Mouse (Mus musculus): ENCODE results near the gene Vgll4.
A peak's percentile ranks its signal among the peaks of the same experiment; 100 is the strongest.

Gene Vgll4

DNA sequence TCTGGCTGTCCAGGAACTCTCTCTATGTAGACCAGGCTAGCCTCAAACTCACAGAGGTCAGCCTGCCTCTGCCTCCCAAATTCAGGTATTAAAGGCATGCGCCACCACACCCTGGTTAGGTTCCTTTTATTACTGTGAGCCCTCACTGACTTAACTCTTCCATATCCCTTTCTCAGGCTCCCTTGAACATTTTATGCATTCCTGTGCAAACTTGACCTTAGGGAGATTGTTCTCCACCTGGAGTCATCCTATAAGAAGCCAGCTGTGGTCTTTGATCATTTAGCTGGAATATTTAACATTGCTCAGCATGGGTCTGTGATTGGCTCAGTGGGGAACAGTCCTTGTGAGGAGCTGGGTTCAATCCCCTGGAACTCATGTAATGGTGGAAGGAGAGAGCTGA is 4.5 kb upstream of the Vgll4 start:
- DNase-seq (ENCODE audit: low read depth, low spot score): no peak

- DNase-seq (ENCODE audit: low read depth, low spot score): no peak
Observed at GRCm38 (mm10) chr6:114972988-114973387, 3.2 kb upstream of the Vgll4 start.

DNA sequence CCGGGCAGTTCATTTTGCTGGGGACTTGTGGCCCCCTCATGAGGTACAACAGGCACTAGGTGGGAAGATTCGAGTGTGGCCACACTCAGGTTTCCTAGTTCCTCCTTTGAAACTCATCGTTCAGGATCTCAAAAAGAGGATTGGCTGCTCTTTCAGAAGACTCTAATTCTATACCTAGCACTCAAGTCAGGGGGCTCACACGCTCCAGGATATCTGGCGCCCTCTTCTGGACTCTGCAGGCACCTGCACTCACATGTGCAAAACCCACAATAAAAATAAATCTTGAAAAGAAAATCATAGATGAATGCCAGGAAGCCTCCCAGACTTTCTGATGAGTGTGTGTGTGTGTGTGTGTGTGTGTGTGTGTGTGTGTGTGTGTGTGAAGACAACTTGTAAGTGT is 1.1 kb upstream of the Vgll4 start:
- DNase-seq (ENCODE audit: low read depth, low spot score): no peak

DNA sequence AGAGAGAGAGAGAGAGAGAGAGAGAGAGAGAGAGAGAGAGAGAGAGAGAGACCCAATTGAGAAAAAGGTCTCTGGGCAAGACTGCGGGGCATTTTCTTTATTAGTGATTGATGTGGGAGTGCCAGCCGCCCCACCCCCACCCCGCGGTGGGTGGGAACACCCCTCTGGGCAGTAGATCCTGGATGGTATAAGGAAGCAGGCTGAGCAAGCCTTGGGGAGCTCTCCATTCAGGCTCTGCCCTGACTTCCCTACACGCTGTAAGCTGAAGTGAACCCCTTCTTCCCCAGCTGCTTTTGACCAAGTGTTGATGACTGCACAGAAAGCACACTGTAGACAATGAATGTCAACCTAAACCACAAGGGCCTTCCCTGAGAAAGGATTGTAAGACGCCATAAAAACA is 592 bp upstream of the Vgll4 start:
- DNase-seq (ENCODE audit: low read depth, low spot score): no peak

DNA sequence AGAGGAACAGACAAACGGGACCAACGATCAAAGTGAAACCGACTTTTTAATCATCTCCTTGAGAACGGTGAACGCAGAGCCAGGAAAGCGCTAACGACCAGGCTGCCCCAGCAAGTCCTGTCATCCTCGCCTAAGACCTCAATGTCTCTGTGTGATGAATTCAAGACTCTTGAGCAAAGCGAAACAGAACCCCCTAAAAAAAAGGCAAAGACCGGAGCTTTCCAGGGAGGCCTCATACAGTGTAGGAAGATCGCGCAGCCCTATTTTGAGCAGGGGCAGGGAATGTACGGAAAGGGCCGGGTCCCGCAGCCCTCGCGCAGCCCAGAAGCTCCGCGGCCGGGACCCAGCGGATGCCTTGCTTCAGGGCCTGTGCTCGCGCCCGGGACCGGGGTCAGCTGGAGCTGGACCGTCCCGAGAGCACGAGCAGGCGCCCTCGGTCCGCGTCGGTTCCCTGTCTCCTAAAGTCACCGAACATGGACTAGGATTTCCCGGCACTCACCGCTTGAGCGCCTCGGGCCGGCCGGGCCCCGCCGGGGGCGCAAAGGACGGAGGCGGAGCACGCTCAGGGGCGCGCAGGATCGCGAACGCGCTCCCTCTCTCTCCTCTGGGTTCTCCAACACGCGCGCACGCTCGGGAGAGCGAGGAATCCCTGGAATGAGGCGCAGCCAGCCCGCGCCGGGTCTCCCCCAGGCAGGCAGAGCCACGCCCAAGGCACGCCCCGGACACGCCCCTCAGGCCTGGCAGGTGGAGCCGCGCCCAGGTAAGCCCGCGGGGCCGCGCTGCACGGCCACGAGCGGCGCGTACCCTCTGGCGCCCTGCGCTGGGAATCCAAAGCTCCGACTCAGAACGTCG is 1.2 kb downstream of the Vgll4 start:
- DNase-seq (ENCODE audit: low read depth, low spot score): peak; percentile 67

- DNase-seq (ENCODE audit: low read depth, low spot score): no peak
Observed at GRCm38 (mm10) chr6:114967623-114968022, 2.2 kb downstream of the Vgll4 start.

GRCm38 (mm10) chr6:114966396-114967154 is 3.2 kb downstream of the Vgll4 start:
- no peak for DNase-seq (ENCODE audit: low read depth, low spot score)

DNA sequence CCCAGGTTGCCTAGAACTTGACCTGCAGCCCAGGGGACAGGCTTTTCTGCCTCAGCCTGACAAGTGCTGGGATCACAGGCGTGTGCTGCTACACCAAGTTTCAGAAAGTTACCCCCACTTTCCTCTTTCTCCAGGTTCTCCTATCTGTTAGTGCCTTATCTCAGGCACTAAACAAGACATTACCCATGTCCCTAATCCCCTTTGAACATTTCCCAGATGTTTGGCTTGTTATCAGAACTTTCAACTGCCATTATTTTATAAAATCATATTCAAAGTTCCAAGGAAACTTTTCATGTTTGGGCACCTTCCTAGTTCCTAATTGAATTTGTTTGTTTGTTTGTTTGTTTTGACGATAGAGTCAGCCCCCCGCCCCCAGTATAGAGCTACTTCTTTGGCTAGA is 4.0 kb downstream of the Vgll4 start:
- no peak for DNase-seq (ENCODE audit: low read depth, low spot score)

DNA sequence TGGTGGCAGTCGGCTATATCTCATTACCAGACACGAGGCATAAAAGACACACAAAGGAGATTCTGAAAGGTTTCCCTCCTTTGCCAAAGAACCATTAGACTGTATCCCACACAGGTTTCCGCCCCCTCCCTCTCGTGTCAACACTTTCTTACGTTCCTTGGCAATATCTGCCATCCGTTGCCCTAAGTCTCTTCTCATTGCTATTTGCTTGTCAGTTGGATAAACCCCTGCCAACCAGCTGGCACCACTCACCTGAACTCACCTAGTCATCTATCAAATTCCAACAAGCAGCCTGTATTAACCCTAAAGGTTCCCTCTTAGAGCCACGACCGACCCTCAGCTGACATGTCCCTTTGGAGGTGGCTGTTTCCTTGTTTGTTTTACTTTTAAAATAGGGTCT is 4.4 kb downstream of the Vgll4 start:
- no peak for DNase-seq (ENCODE audit: low read depth, low spot score)

- no peak for DNase-seq (ENCODE audit: low read depth, low spot score)
Observed at GRCm38 (mm10) chr6:114964235-114964634, 5.6 kb downstream of the Vgll4 start.

GRCm38 (mm10) chr6:114963636-114964035 is 6.2 kb downstream of the Vgll4 start:
- no peak for DNase-seq (ENCODE audit: low read depth, low spot score)

- no peak for DNase-seq (ENCODE audit: low read depth, low spot score)
Observed at GRCm38 (mm10) chr6:114961276-114962068, 8.3 kb downstream of the Vgll4 start.

GRCm38 (mm10) chr6:114959012-114959398 is 10.8 kb downstream of the Vgll4 start:
- DNase-seq (ENCODE audit: low read depth, low spot score): no peak

DNA sequence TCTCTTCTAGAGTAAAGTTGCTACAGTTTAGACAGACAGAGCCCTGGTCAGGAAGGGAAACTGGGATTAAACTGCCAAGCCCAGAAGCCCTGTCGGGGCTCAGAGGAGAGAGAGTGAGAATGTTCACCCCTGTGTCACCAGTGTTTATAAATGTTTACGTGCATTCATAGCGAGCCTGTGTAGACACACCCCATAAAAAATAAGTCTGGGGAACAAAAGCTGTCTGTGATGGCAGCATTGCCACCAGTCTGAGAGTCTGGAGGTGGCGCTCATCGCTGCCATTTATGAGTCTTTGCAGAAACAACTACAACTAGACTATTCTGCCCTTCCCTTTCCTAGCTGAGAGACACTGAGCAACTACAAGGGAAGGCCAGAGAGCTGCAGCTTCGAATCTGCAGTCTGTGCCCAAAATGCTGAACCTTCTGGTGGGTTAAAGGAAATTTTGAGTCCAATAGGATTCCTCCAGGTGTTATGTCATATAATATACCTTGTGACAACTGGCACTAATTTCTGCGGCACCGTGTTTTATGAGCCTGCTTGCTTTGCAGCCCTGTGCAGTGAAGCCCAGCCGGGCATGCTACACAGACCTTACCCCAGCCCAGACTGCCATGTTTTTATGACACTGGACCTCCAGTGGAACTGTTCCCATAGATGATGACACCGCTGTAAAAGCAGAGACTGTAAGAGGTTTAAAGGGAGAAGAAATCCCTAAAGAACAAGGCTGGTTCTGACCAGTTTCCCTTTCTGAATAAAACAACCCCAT is 11.4 kb downstream of the Vgll4 start:
- no peak for DNase-seq (ENCODE audit: low read depth, low spot score)

- DNase-seq (ENCODE audit: low read depth, low spot score): no peak
Observed at GRCm38 (mm10) chr6:114957756-114958155, 12.0 kb downstream of the Vgll4 start.

- DNase-seq (ENCODE audit: low read depth, low spot score): no peak
Observed at GRCm38 (mm10) chr6:114954496-114954895, 15.3 kb downstream of the Vgll4 start.

DNA sequence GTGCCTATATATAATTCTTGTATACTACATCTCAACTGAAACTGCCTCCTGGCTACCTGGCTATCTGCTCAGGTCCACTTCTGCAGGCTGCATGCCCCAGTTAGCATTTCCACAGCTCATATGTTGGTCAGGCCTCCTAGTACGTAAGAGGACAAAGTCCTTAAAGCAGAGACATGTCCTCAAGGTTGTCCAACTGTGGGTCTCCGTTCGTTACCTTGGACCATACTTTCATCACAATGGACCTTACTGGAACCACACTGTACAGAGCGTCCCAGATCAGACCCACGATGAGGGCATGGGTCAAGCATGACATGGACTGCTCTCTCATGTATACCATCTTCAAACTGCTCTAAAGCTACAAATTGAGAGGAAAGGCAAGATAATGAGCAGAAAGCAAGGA is 16.2 kb downstream of the Vgll4 start:
- DNase-seq (ENCODE audit: low read depth, low spot score): no peak

DNA sequence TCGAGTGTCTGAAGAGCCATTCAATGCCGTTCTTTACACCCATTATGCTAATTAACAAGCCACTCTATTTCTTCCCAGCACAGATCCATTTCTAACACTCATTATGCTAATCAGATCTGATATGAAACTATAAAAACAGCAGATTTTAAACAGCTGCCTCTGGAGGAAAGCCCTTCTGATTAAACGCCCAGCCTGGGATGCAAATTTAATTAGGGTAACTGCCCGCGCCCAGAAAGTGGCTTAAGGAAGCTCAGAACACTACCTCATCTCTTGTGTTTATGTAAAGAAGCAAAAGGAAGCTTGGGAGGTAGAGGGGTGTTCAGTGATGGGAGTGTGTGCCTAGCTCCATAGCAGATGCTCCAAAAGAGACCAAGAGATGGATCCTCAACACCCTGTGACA is 17.4 kb downstream of the Vgll4 start:
- no peak for DNase-seq (ENCODE audit: low read depth, low spot score)

DNA sequence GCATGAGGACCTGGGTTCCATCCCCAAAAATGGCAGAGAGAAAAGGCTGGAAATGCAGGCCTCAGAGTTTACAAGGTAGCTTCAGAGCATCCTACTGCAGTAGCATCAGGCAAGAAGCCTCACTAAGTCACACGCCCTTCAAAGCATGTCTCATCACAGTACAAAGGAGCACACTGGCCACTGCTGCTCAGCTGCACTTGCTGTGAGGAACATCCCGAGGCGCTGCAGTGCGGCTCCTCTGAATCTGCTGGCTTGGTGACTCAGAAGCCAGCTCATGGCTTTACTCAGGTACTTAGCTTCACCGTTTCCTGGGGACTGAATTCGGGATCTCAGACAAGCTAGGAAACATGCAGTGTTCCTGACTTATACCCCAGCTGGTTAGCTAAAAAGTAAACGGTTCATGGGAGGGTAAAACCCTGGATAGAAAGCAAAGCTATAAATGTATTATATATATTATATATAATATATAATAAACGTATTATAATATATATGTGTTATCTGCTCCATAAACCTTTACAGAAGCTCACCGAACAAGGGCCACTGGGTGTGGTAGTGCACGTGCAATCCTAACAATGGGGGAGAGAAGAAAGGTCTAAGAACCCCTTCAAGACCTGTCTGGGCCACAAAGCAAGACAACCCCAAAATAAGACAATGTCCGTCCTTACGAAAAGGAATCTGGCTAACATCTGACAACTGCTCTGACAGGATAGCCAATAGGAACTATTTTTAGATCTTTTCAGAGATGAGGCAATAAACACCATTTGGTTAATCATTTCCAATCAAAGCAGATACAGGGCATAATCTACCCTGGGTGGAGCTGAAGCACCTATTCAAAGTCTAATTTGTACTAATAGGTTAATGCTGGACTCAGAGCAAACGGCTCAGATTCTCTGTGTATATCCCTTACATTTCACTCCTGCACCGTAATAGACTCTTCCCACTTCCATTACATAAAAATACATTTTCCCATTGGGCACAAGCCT is 25.0 kb downstream of the Vgll4 start:
- no peak for DNase-seq (ENCODE audit: low read depth, low spot score)

DNA sequence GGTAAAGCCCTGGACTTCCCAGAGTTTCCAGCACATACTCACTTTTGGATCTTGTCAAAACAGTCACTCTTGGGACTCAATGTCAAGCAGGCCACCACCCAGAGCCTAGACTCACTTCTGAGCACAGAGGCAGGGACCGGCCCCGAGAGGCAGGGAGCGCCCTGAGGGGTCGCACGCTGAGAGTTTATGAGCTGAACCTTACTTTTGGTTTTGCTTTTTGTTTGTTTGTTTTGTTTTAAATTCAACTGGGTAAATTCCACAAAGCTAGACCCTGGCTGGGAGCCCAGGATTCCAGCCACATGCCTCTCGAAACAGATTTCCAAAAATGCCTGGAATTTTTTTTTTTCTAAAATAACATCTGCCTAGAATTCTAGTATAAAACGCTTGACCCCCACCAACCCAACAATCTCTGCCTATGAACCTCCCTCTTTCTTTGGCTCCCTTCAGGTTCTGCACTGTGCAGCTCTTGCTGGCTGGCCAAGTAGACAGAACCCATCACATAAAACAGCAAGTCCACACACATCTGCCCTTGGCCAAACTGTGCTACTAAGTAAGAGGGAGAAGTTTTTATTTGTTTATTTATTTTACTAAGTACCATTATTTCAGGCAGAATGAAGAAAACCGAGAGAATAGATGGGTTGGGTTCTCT is 28.5 kb downstream of the Vgll4 start:
- no peak for DNase-seq (ENCODE audit: low read depth, low spot score)
